Mouse (Mus musculus): ENCODE measurements around the gene Clec1b. TPM values are rescaled to one million over a fixed set of nuclear protein-coding genes. Genes with fewer than 3 reads are reported as not detected.

The Clec1b gene
- total and polyA plus RNA-seq, 2 experiments from 2014 or later: 0.56 to 2.0 TPM

DNA sequence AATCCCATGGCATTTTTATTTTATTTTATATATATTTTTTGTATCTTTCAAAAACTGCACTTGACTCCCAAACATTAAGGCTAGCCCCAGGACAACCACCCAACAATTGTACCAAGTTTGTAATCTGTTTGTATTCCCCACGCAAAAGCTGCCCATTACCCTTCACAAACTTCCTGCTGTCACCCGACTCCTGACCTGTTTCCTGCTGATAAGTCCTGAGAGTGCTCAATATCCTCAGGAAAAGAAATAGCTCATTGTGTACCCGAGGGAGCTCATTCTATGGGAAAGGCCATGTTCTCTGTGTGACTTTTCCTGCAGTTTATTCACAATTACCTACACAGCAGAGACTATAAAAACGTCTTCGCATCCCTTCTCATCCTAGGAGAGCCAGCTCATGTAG lies 28.7 kb downstream of the Clec1b start:
- no peak overlapping the region for H3K9ac ChIP-seq
- ATAC-seq (no peak), DNase-seq (no peak)
- 40% methylated on average over 5 of the region's 5 CpGs for whole genome bisulfite sequencing
- no peaks in the 10 kb centered on the region for H3K9me3 ChIP-seq (ENCODE audit: low read length)
- H3K4me1 ChIP-seq (ENCODE audit: insufficient read depth): no peaks in the 10 kb centered on the region
- no peak for TF ChIP-seq CTCF (IDR thresholded peaks at IDR 0.05; ENCODE audit: low read depth)
- no peak overlapping the region for H3K27ac ChIP-seq (ENCODE audit: low read depth, low read length)
- no peaks in the 10 kb centered on the region for H3K36me3 ChIP-seq (ENCODE audit: insufficient read depth)
- no peak overlapping the region for H3K4me3 ChIP-seq (ENCODE audit: low read depth, low read length)
- no peaks in the 10 kb centered on the region for H3K27me3 ChIP-seq (ENCODE audit: insufficient read depth, low read length)
- no peak overlapping the region for H3K4me2 ChIP-seq (ENCODE audit: low read depth)

DNA sequence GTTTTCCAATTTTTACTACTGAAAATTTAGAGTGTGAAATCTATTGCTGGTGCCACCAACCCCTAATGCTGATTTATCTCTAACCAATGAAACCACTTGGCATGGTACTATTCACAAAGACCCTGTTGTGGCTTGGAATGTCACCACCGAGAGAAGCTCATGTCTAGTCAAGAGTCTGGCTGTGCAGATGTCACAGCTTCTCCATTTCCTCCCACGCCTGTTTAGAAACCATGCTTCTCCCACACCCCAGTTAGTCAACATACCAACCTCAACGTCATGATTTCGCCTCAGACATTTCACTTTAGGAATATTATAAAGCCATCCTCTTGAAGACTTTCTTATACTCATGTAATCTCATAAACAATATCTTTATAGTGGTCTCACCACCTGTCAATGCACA lies 30.2 kb downstream of the Clec1b start:
- Histone ChIP-seq H3K4me2 (ENCODE audit: low read depth) (no peak overlapping the region), H3K27ac (ENCODE audit: low read depth, low read length) (no peak overlapping the region), H3K9me3 (ENCODE audit: low read length) (no peaks in the 10 kb centered on the region), H3K9ac (no peak overlapping the region), H3K27me3 (ENCODE audit: insufficient read depth, low read length) (no peaks in the 10 kb centered on the region), H3K4me1 (ENCODE audit: insufficient read depth) (no peaks in the 10 kb centered on the region), H3K36me3 (ENCODE audit: insufficient read depth) (no peaks in the 10 kb centered on the region), H3K4me3 (ENCODE audit: low read depth, low read length) (no peak overlapping the region)
- no peak for TF ChIP-seq CTCF (IDR thresholded peaks at IDR 0.05; ENCODE audit: low read depth)
- ATAC-seq (no peak), DNase-seq (no peak)
- 84% methylated on average over 4 of the region's 4 CpGs for WGBS

- H3K9ac ChIP-seq: no peak overlapping the region
- DNase-seq: no peak
- no peaks in the 10 kb centered on the region for H3K4me1 ChIP-seq (ENCODE audit: insufficient read depth)
Observed at GRCm38 (mm10) chr6:129434239-129434638, 37.1 kb downstream of the Clec1b start.

GRCm38 (mm10) chr6:129436025-129436424 lies 38.9 kb downstream of the Clec1b start:
- DNase-seq (no peak), ATAC-seq (no peak)
- Histone ChIP-seq H3K4me2 (ENCODE audit: low read depth) (no peak overlapping the region), H3K36me3 (ENCODE audit: insufficient read depth) (no peaks in the 10 kb centered on the region), H3K27ac (ENCODE audit: low read depth, low read length) (no peak overlapping the region), H3K9ac (no peak overlapping the region), H3K4me3 (ENCODE audit: low read depth, low read length) (no peak overlapping the region), H3K27me3 (ENCODE audit: insufficient read depth, low read length) (no peaks in the 10 kb centered on the region), H3K9me3 (ENCODE audit: low read length) (no peaks in the 10 kb centered on the region), H3K4me1 (ENCODE audit: insufficient read depth) (no peaks in the 10 kb centered on the region)
- WGBS: 84% methylated on average over 3 of the region's 3 CpGs
- no peak for TF ChIP-seq CTCF (IDR thresholded peaks at IDR 0.05; ENCODE audit: low read depth)

More at GRCm38 (mm10) chr6:129434239-129434638, 37.1 kb downstream of the Clec1b start:
- no peak for ATAC-seq
- WGBS: 51% methylated on average over 5 of the region's 5 CpGs
- Histone ChIP-seq H3K4me2 (ENCODE audit: low read depth) (no peak overlapping the region), H3K36me3 (ENCODE audit: insufficient read depth) (no peaks in the 10 kb centered on the region), H3K27ac (ENCODE audit: low read depth, low read length) (no peak overlapping the region), H3K9me3 (ENCODE audit: low read length) (no peaks in the 10 kb centered on the region), H3K27me3 (ENCODE audit: insufficient read depth, low read length) (no peaks in the 10 kb centered on the region), H3K4me3 (ENCODE audit: low read depth, low read length) (no peak overlapping the region)
- no peak for TF ChIP-seq CTCF (IDR thresholded peaks at IDR 0.05; ENCODE audit: low read depth)

- Histone ChIP-seq H3K27me3 (ENCODE audit: insufficient read depth, low read length) (no peaks in the 10 kb centered on the region), H3K9ac (no peak overlapping the region), H3K36me3 (ENCODE audit: insufficient read depth) (no peaks in the 10 kb centered on the region), H3K4me1 (ENCODE audit: insufficient read depth) (no peaks in the 10 kb centered on the region), H3K4me3 (ENCODE audit: low read depth, low read length) (no peak overlapping the region), H3K9me3 (ENCODE audit: low read length) (no peaks in the 10 kb centered on the region), H3K4me2 (ENCODE audit: low read depth) (no peak overlapping the region), H3K27ac (ENCODE audit: low read depth, low read length) (no peak overlapping the region)
- ATAC-seq: no peak
- no peak for DNase-seq
- TF ChIP-seq CTCF (IDR thresholded peaks at IDR 0.05; ENCODE audit: low read depth): no peak
- whole genome bisulfite sequencing: 87% methylated on average over 2 of the region's 2 CpGs
Observed at GRCm38 (mm10) chr6:129438033-129438432, 40.9 kb downstream of the Clec1b start.

GRCm38 (mm10) chr6:129449743-129450142 lies 52.6 kb downstream of the Clec1b start:
- H3K36me3 ChIP-seq (ENCODE audit: insufficient read depth): no peaks in the 10 kb centered on the region
- H3K9me3 ChIP-seq (ENCODE audit: low read length): no peaks in the 10 kb centered on the region
- DNase-seq: no peak
- TF ChIP-seq CTCF (IDR thresholded peaks at IDR 0.05; ENCODE audit: low read depth): no peak
- H3K4me2 ChIP-seq (ENCODE audit: low read depth): no peak overlapping the region
- H3K27ac ChIP-seq (ENCODE audit: low read depth, low read length): no peak overlapping the region
- H3K4me1 ChIP-seq (ENCODE audit: insufficient read depth): no peaks in the 10 kb centered on the region
- no peak overlapping the region for H3K4me3 ChIP-seq (ENCODE audit: low read depth, low read length)
- no peak for ATAC-seq
- H3K9ac ChIP-seq: no peak overlapping the region
- H3K27me3 ChIP-seq (ENCODE audit: insufficient read depth, low read length): no peaks in the 10 kb centered on the region
- 75% methylated on average over 6 of the region's 6 CpGs for WGBS

DNA sequence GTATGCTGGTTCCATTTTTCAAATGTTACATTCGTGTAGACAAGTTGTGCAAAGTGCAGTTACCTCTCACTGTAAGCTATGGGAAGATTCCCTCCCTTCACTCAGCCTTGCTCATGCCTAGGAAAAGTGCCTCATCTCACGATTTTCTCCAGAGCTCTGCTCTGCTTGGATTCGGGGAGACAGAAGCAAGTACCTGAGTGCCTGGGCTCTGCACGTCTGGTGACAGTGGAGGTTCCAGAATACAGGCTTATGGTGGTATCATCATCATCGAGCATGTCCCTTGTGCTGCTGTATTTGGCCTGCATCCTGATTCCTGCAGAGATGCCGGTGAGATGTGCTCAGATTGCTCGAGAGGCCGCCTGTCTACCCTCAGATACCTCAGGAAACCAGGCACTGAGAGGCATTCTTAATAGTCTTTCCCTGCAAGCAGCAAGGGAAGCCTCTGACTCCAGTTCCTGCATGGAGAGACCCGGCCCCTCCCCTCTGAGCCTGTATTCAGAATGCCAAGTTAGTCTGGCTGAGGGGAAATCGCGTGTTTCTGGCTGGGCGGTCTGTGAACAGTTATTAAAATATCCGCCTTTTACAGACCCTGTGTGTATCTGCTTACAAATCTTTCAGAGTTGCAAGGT lies 54.4 kb downstream of the Clec1b start, which contains the start of gene Clec1a:
Gene Clec1a (minus strand): TSS at position 590 of the 629 bp plus-strand sequence.
- no peak within 1 kb of the TSS for H3K27ac ChIP-seq (ENCODE audit: low read depth, low read length)
- TF ChIP-seq CTCF (IDR thresholded peaks at IDR 0.05; ENCODE audit: low read depth): no peak
- ATAC-seq: no peak; the same call in 1 of the 2 replicates
- no peak within 1 kb of the TSS for H3K4me2 ChIP-seq (ENCODE audit: low read depth)
- no peak within 1 kb of the TSS for H3K4me3 ChIP-seq (ENCODE audit: low read depth, low read length)
- no peaks in the 10 kb centered on the region for H3K4me1 ChIP-seq (ENCODE audit: insufficient read depth)
- peak; percentile 2 for DNase-seq
- H3K27me3 ChIP-seq (ENCODE audit: insufficient read depth, low read length): no peaks in the 10 kb centered on the region
- no peak within 1 kb of the TSS for H3K9ac ChIP-seq
- no peaks in the 10 kb centered on the region for H3K9me3 ChIP-seq (ENCODE audit: low read length)
- WGBS: 55% methylated on average over 13 of the region's 13 CpGs
- H3K36me3 ChIP-seq (ENCODE audit: insufficient read depth): no peaks in the 10 kb centered on the region

Other genes starting within 250 kb of the Clec1b start
- 6.2 and 9.7 TPM in 2 replicates for gene Clec2d, start 216.7 kb upstream of the Clec1b start, total RNA-seq (2014; rRNA removed)
- not detected in 2 replicates for gene Clec2d, start 216.7 kb upstream of the Clec1b start, polyA plus RNA-seq (2015; fragmentation: Nextera tagmentation; extraction: Ambion mirVana)
- gene Cd69, start 121.9 kb upstream of the Clec1b start, total RNA-seq (2014; rRNA removed): not detected in 2 replicates
- gene Cd69, start 121.9 kb upstream of the Clec1b start, polyA plus RNA-seq (2015; fragmentation: Nextera tagmentation; extraction: Ambion mirVana): 0.13 TPM in 1 of 2 replicates, not detected in the other
- gene 4922502D21Rik, start 65.5 kb upstream of the Clec1b start, total RNA-seq (2014; rRNA removed): not detected in 2 replicates
- gene 4922502D21Rik, start 65.5 kb upstream of the Clec1b start, polyA plus RNA-seq (2015; fragmentation: Nextera tagmentation; extraction: Ambion mirVana): not detected in 2 replicates
- gene Clec12a, start 54.6 kb upstream of the Clec1b start, total RNA-seq (2014; rRNA removed): 0.15 and 2.7 TPM in 2 replicates
- gene Clec12a, start 54.6 kb upstream of the Clec1b start, polyA plus RNA-seq (2015; fragmentation: Nextera tagmentation; extraction: Ambion mirVana): 0.12 and 0.23 TPM in 2 replicates
- gene Clec12b, start 11.4 kb upstream of the Clec1b start, total RNA-seq (2014; rRNA removed): not detected in 2 replicates
- 0.16 and 0.18 TPM in 2 replicates for gene Clec12b, start 11.4 kb upstream of the Clec1b start, polyA plus RNA-seq (2015; fragmentation: Nextera tagmentation; extraction: Ambion mirVana)
- 0.10 TPM in 1 of 2 replicates, not detected in the other for gene Clec9a, start 11.6 kb downstream of the Clec1b start, total RNA-seq (2014; rRNA removed)
- gene Clec9a, start 11.6 kb downstream of the Clec1b start, polyA plus RNA-seq (2015; fragmentation: Nextera tagmentation; extraction: Ambion mirVana): not detected in 2 replicates
- gene Clec1a, start 54.7 kb downstream of the Clec1b start, total RNA-seq (2014; rRNA removed): 1.1 and 1.4 TPM in 2 replicates
- gene Clec1a, start 54.7 kb downstream of the Clec1b start, polyA plus RNA-seq (2015; fragmentation: Nextera tagmentation; extraction: Ambion mirVana): 0.74 and 0.97 TPM in 2 replicates
- 0.10 TPM in 1 of 2 replicates, not detected in the other for gene Olr1, start 109.9 kb downstream of the Clec1b start, total RNA-seq (2014; rRNA removed)
- not detected in 2 replicates for gene Olr1, start 109.9 kb downstream of the Clec1b start, polyA plus RNA-seq (2015; fragmentation: Nextera tagmentation; extraction: Ambion mirVana)
- gene Tmem52b, start 115.3 kb downstream of the Clec1b start, total RNA-seq (2014; rRNA removed): not detected in 2 replicates
- not detected in 2 replicates for gene Tmem52b, start 115.3 kb downstream of the Clec1b start, polyA plus RNA-seq (2015; fragmentation: Nextera tagmentation; extraction: Ambion mirVana)
- 275 and 288 TPM in 2 replicates for gene Gabarapl1, start 135.9 kb downstream of the Clec1b start, total RNA-seq (2014; rRNA removed)
- 243 and 276 TPM in 2 replicates for gene Gabarapl1, start 135.9 kb downstream of the Clec1b start, polyA plus RNA-seq (2015; fragmentation: Nextera tagmentation; extraction: Ambion mirVana)
- not detected in 2 replicates for gene Klre1, start 180.6 kb downstream of the Clec1b start, total RNA-seq (2014; rRNA removed)
- 0.18 TPM in 1 of 2 replicates, not detected in the other for gene Klre1, start 180.6 kb downstream of the Clec1b start, polyA plus RNA-seq (2015; fragmentation: Nextera tagmentation; extraction: Ambion mirVana)
- not detected in 2 replicates for gene Klrd1, start 194.5 kb downstream of the Clec1b start, total RNA-seq (2014; rRNA removed)
- gene Klrd1, start 194.5 kb downstream of the Clec1b start, polyA plus RNA-seq (2015; fragmentation: Nextera tagmentation; extraction: Ambion mirVana): not detected in 2 replicates
- gene Klrk1, start 226.6 kb downstream of the Clec1b start, total RNA-seq (2014; rRNA removed): not detected in 2 replicates
- gene Klrk1, start 226.6 kb downstream of the Clec1b start, polyA plus RNA-seq (2015; fragmentation: Nextera tagmentation; extraction: Ambion mirVana): not detected in 2 replicates
- not detected in 2 replicates for gene Klrc3, start 246.0 kb downstream of the Clec1b start, total RNA-seq (2014; rRNA removed)
- gene Klrc3, start 246.0 kb downstream of the Clec1b start, polyA plus RNA-seq (2015; fragmentation: Nextera tagmentation; extraction: Ambion mirVana): not detected in 2 replicates

Measured in forebrain, postnatal 0 days (tissue).